Mouse (Mus musculus): ENCODE measurements around the gene Phxr2. TPM values are rescaled to one million over a fixed set of nuclear protein-coding genes. Genes with fewer than 3 reads are reported as not detected.
A peak's percentile ranks its signal among the peaks of the same experiment; 100 is the strongest.

The Phxr2 gene
- polyA plus RNA-seq, 1 experiment from 2014 or later, result not detected

- Histone ChIP-seq H3K4me2 (ENCODE audit: low read depth, low read length) (no peak overlapping the region), H3K9me3 (replicated peaks; ENCODE audit: control insufficient read depth, low read length) (no peaks in the 10 kb centered on the region; the same call in 1 of the 2 replicates), H3K4me1 (ENCODE audit: control insufficient read depth, insufficient read depth, low read length) (no peaks in the 10 kb centered on the region), H3K9ac (ENCODE audit: low read length) (no peak overlapping the region), H3K27ac (ENCODE audit: low read length) (no peak overlapping the region), H3K4me3 (ENCODE audit: low read length) (no peak overlapping the region), H3K27me3 (ENCODE audit: control insufficient read depth, insufficient read depth, low read length) (no peaks in the 10 kb centered on the region), H3K36me3 (ENCODE audit: control insufficient read depth, insufficient read depth) (no peaks in the 10 kb centered on the region)
- no peak for ATAC-seq (replicated peaks; ENCODE audit: extremely low read depth, insufficient read depth, low FRiP score)
- 62% methylated on average over 6 of the region's 6 CpGs for WGBS
Measured at GRCm38 (mm10) chr10:99089906-99090305, 36.2 kb downstream of the Phxr2 start.

DNA sequence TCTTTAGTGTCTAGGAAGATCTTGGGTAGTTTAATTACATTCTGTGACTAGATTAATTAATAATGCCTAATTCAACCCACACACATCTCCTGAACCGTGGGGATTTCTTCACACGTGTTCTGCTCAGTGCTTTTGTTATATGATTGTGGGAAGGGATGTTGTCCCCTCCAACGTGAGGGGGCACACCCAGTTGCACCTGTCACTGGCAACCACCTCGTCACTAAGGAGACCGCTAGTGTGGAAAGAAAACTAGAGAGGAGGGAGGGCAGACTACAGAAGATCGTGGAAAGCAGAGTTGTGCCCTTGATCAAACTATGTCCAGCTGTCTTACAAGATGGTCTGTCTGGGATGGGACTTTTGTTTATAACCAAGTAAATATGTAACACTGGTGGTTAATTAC is 40.1 kb downstream of the Phxr2 start:
- Histone ChIP-seq H3K4me3 (ENCODE audit: low read length) (no peak overlapping the region), H3K4me2 (ENCODE audit: low read depth, low read length) (no peak overlapping the region), H3K36me3 (ENCODE audit: control insufficient read depth, insufficient read depth) (no peaks in the 10 kb centered on the region), H3K9me3 (replicated peaks; ENCODE audit: control insufficient read depth, low read length) (no peaks in the 10 kb centered on the region), H3K9ac (ENCODE audit: low read length) (no peak overlapping the region), H3K27me3 (ENCODE audit: control insufficient read depth, insufficient read depth, low read length) (no peaks in the 10 kb centered on the region), H3K27ac (ENCODE audit: low read length) (no peak overlapping the region), H3K4me1 (ENCODE audit: control insufficient read depth, insufficient read depth, low read length) (peaks cover 11% of the 10 kb centered on the region)
- WGBS, result 66% methylated on average over 6 of the region's 6 CpGs
- ATAC-seq (replicated peaks; ENCODE audit: extremely low read depth, insufficient read depth, low FRiP score), result no peak

GRCm38 (mm10) chr10:99085240-99085587 is 40.9 kb downstream of the Phxr2 start:
- Histone ChIP-seq H3K27me3 (ENCODE audit: control insufficient read depth, insufficient read depth, low read length) (no peaks in the 10 kb centered on the region), H3K27ac (ENCODE audit: low read length) (no peak overlapping the region), H3K4me1 (ENCODE audit: control insufficient read depth, insufficient read depth, low read length) (peaks cover 11% of the 10 kb centered on the region), H3K36me3 (ENCODE audit: control insufficient read depth, insufficient read depth) (no peaks in the 10 kb centered on the region), H3K4me3 (ENCODE audit: low read length) (no peak overlapping the region), H3K9ac (ENCODE audit: low read length) (no peak overlapping the region), H3K9me3 (replicated peaks; ENCODE audit: control insufficient read depth, low read length) (no peaks in the 10 kb centered on the region), H3K4me2 (ENCODE audit: low read depth, low read length) (peak overlapping the region; percentile 6; the same call in 1 of the 2 replicates)
- 48% methylated on average over 6 of the region's 6 CpGs for WGBS
- peak; percentile 28; the same call in 1 of the 2 replicates for ATAC-seq (replicated peaks; ENCODE audit: extremely low read depth, insufficient read depth, low FRiP score)

GRCm38 (mm10) chr10:99084397-99085239 is 41.5 kb downstream of the Phxr2 start:
- no peak overlapping the region for H3K9ac ChIP-seq (ENCODE audit: low read length)

GRCm38 (mm10) chr10:99083431-99084003 is 42.6 kb downstream of the Phxr2 start:
- no peak overlapping the region for H3K4me3 ChIP-seq (ENCODE audit: low read length)
- H3K4me1 ChIP-seq (ENCODE audit: control insufficient read depth, insufficient read depth, low read length), result peaks cover 11% of the 10 kb centered on the region
- WGBS, result 67% methylated on average over 14 of the region's 14 CpGs
- no peaks in the 10 kb centered on the region for H3K36me3 ChIP-seq (ENCODE audit: control insufficient read depth, insufficient read depth)
- H3K9me3 ChIP-seq (replicated peaks; ENCODE audit: control insufficient read depth, low read length), result no peaks in the 10 kb centered on the region
- no peak overlapping the region for H3K4me2 ChIP-seq (ENCODE audit: low read depth, low read length)
- no peaks in the 10 kb centered on the region for H3K27me3 ChIP-seq (ENCODE audit: control insufficient read depth, insufficient read depth, low read length)
- no peak overlapping the region for H3K27ac ChIP-seq (ENCODE audit: low read length)
- no peak overlapping the region for H3K9ac ChIP-seq (ENCODE audit: low read length)
- ATAC-seq (replicated peaks; ENCODE audit: extremely low read depth, insufficient read depth, low FRiP score), result no peak

More at GRCm38 (mm10) chr10:99084397-99085239, 41.5 kb downstream of the Phxr2 start:
- H3K9me3 ChIP-seq (replicated peaks; ENCODE audit: control insufficient read depth, low read length), result no peaks in the 10 kb centered on the region
- peak overlapping the region; percentile 39; the same call in 1 of the 2 replicates for H3K4me2 ChIP-seq (ENCODE audit: low read depth, low read length)
- WGBS, result 42% methylated on average over 23 of the region's 23 CpGs
- H3K27me3 ChIP-seq (ENCODE audit: control insufficient read depth, insufficient read depth, low read length), result no peaks in the 10 kb centered on the region
- no peak overlapping the region for H3K27ac ChIP-seq (ENCODE audit: low read length)
- ATAC-seq (replicated peaks; ENCODE audit: extremely low read depth, insufficient read depth, low FRiP score), result peak; percentile 60
- no peak overlapping the region for H3K4me3 ChIP-seq (ENCODE audit: low read length)
- peaks cover 11% of the 10 kb centered on the region for H3K4me1 ChIP-seq (ENCODE audit: control insufficient read depth, insufficient read depth, low read length)
- H3K36me3 ChIP-seq (ENCODE audit: control insufficient read depth, insufficient read depth), result no peaks in the 10 kb centered on the region

- WGBS, result 62% methylated on average over 10 of the region's 10 CpGs
- H3K27me3 ChIP-seq (ENCODE audit: control insufficient read depth, insufficient read depth, low read length), result no peaks in the 10 kb centered on the region
- no peaks in the 10 kb centered on the region for H3K9me3 ChIP-seq (replicated peaks; ENCODE audit: control insufficient read depth, low read length)
- ATAC-seq (replicated peaks; ENCODE audit: extremely low read depth, insufficient read depth, low FRiP score), result no peak
- H3K4me2 ChIP-seq (ENCODE audit: low read depth, low read length), result no peak overlapping the region
- no peak overlapping the region for H3K4me3 ChIP-seq (ENCODE audit: low read length)
- H3K4me1 ChIP-seq (ENCODE audit: control insufficient read depth, insufficient read depth, low read length), result peaks cover 11% of the 10 kb centered on the region
- no peak overlapping the region for H3K9ac ChIP-seq (ENCODE audit: low read length)
- H3K27ac ChIP-seq (ENCODE audit: low read length), result no peak overlapping the region
- no peaks in the 10 kb centered on the region for H3K36me3 ChIP-seq (ENCODE audit: control insufficient read depth, insufficient read depth)
Measured at GRCm38 (mm10) chr10:99081569-99081990, 44.5 kb downstream of the Phxr2 start.

DNA sequence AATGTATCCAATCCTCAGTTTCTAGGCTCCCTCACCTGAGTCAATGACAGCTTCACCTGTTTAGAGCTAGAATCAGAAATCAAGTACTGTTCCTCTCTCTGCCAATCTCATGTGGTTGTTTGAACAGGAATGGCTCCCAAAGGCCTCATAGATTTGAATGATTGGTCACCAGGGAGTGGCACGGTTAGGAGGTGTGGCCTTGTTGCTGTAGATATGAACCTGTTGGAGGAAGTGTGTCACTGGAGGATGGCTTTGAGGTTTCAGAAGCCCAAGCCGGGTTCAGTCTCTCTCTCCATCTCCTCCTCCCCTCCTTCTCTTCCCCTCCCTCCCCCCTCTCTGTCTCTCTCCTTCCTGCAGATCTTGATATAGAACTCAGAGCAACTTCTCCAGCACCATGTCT is 47.5 kb downstream of the Phxr2 start:
- Histone ChIP-seq H3K4me3 (ENCODE audit: low read length) (no peak overlapping the region), H3K4me1 (ENCODE audit: control insufficient read depth, insufficient read depth, low read length) (peaks cover 4% of the 10 kb centered on the region), H3K4me2 (ENCODE audit: low read depth, low read length) (no peak overlapping the region), H3K9ac (ENCODE audit: low read length) (no peak overlapping the region), H3K27ac (ENCODE audit: low read length) (no peak overlapping the region), H3K36me3 (ENCODE audit: control insufficient read depth, insufficient read depth) (no peaks in the 10 kb centered on the region), H3K9me3 (replicated peaks; ENCODE audit: control insufficient read depth, low read length) (no peaks in the 10 kb centered on the region), H3K27me3 (ENCODE audit: control insufficient read depth, insufficient read depth, low read length) (no peaks in the 10 kb centered on the region)
- ATAC-seq (replicated peaks; ENCODE audit: extremely low read depth, insufficient read depth, low FRiP score), result no peak
- WGBS, result 63% methylated on average over 2 of the region's 2 CpGs

DNA sequence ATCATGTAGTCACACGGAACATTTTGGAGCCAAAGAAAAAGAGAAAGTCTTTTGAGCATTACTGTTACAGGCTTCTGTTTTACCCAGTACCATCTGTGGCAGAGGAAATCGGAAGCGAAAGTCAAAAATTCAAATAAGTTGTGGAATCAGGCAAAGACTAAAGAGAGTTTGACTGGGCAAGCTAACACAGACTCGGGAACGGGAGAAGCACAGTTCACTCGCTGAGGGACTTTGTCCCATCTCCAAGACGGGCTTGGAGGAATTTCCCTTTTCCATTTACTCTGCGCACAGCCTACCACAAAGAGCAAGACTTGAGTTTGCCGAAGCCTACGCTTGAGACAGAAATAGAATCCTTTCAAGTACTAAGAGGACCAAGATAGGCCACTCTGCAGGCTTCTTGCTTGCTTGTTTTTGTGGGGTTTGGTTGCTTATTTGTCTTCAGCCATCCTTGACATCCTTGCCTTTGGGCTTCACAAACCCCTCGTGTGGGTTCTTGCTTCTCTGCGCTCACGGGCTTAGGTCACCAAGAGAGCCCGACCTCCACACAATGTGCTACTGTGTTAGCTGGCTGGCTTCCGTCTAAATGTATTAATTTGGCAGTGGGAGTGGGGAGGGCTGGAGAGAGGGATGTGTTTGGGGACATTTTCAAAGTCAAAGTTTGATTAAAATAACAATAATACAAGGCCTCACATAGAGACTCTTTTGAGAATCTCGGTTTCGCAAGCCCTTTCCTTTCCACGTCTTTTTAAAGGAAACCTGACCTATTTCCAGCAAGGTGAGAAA is 49.8 kb downstream of the Phxr2 start:
- Histone ChIP-seq H3K27me3 (ENCODE audit: control insufficient read depth, insufficient read depth, low read length) (no peaks in the 10 kb centered on the region), H3K4me2 (ENCODE audit: low read depth, low read length) (peak overlapping the region; percentile 7; the same call in 1 of the 2 replicates), H3K9me3 (replicated peaks; ENCODE audit: control insufficient read depth, low read length) (no peaks in the 10 kb centered on the region), H3K4me1 (ENCODE audit: control insufficient read depth, insufficient read depth, low read length) (no peaks in the 10 kb centered on the region), H3K36me3 (ENCODE audit: control insufficient read depth, insufficient read depth) (no peaks in the 10 kb centered on the region), H3K9ac (ENCODE audit: low read length) (no peak overlapping the region), H3K27ac (ENCODE audit: low read length) (no peak overlapping the region), H3K4me3 (ENCODE audit: low read length) (no peak overlapping the region)
- no peak for ATAC-seq (replicated peaks; ENCODE audit: extremely low read depth, insufficient read depth, low FRiP score)
- 63% methylated on average over 18 of the region's 18 CpGs for WGBS
